Mouse (Mus musculus) cerebellum, adult 2 months (tissue): Measurements from ENCODE around the gene Mical1. TPM values are rescaled to one million over a fixed set of nuclear protein-coding genes. Genes with fewer than 3 reads are reported as not detected.

Experiments used
- DNase-seq, 2 experiments: peaks; one replicate each; pipeline ENCODE4 v3.0.0; 2021
- H3K27ac ChIP-seq: fragments of 200-500 bp; 2 replicates; pipeline ENCODE4 v1.5.1; 2012; ENCODE audit warnings: low read length, control low read depth, inconsistent platforms; ENCODE audit not compliant: insufficient read depth
- H3K27me3 ChIP-seq: fragments of 200-500 bp; 2 replicates; pipeline ENCODE4 v1.6.1; 2012; ENCODE audit warnings: inconsistent platforms, mild to moderate bottlenecking, low read length, moderate library complexity; ENCODE audit not compliant: control insufficient read depth, insufficient read depth
- H3K4me1 ChIP-seq: fragments of 200-500 bp; 2 replicates; pipeline ENCODE4 v1.6.1; 2011; ENCODE audit warnings: low read length; ENCODE audit not compliant: control insufficient read depth, insufficient read depth
- H3K4me3 ChIP-seq: fragments of 200-500 bp; replicated peaks from 2 replicates; pipeline ENCODE3; 2011; ENCODE audit warnings: mild to moderate bottlenecking, low read depth, low read length, control low read depth; ENCODE audit not compliant: insufficient read depth
- CTCF ChIP-seq: fragments of 200-500 bp; IDR thresholded peaks from 2 replicates; pipeline ENCODE4 v1.5.1; 2011; ENCODE audit warnings: low read depth, mild to moderate bottlenecking, control low read depth, low read length, moderate library complexity, borderline replicate concordance; ENCODE audit not compliant: insufficient read depth
- POLR2A ChIP-seq: fragments of 200-500 bp; IDR thresholded peaks from 2 replicates; pipeline ENCODE4 v1.6.1; 2011; ENCODE audit warnings: low read length, control low read depth, borderline replicate concordance; ENCODE audit not compliant: insufficient read depth
- WGBS: fragments of 180-500 bp; shearing (Covaris S2); methylation state at CpG from one replicate; pipeline ENCODE4 v1.1.7; 2018; 5-methylcytosine and 5-hydroxymethylcytosine counted together
- polyA plus RNA-seq: library from polyadenylated mRNA; depleted of rRNA; stranded (reverse); fragments of >200 nt; gene quantifications from 2 replicates; pipeline ENCODE4 v1.2.3, GENCODE M21; 2012

Mical1 gene
- polyA plus RNA-seq, 1 experiment: 11.3 TPM

DNA sequence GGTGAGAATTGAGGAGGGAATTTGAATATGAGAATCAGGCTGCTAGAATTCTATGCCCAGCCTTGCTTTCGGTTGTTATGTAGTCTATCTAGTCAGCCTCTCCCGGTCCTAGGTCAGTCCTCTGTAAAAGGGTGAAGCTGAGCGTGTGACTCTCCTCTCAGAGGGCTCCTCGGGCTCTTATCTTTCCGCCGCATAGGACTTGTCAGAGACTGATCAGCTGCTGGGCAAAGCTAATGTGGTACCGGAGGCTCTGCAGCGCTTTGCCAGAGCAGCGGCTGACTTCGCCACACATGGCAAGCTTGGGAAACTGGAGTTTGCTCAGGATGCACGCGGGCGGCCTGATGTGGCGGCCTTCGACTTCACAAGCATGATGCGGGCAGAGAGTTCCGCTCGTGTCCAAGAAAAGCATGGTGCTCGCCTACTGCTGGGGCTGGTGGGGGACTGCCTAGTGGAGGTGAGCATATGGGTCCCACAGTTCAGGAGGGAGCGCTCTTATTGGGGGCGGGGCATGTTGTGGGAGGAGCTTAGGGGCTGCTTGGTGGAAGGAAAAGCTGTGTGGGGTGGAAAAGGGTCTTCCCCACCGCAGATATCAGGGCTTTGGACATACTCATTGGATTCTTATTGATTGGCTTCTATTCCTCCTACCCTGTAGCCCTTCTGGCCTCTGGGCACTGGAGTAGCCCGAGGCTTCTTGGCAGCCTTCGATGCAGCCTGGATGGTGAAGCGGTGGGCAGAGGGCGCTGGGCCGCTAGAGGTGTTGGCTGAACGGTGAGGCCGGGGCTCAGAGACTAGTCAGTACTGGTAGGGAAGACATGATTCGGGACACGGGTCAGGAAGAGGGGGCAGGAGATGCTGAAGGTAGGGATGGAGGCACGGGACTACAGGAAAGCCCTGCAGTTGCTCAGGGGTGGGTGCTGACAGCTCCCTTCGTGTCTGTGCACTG is 5.1 kb downstream of the Mical1 start:
- Histone ChIP-seq H3K27me3 (no peaks in the 10 kb centered on the region), H3K27ac (no peak overlapping the region), H3K4me3 (no peak overlapping the region), H3K4me1 (peaks cover 11% of the 10 kb centered on the region)
- no peak for TF ChIP-seq CTCF
- TF ChIP-seq POLR2A: no peak
- WGBS: 52% methylated on average over 33 of the region's 33 CpGs
- no peak for DNase-seq

DNA sequence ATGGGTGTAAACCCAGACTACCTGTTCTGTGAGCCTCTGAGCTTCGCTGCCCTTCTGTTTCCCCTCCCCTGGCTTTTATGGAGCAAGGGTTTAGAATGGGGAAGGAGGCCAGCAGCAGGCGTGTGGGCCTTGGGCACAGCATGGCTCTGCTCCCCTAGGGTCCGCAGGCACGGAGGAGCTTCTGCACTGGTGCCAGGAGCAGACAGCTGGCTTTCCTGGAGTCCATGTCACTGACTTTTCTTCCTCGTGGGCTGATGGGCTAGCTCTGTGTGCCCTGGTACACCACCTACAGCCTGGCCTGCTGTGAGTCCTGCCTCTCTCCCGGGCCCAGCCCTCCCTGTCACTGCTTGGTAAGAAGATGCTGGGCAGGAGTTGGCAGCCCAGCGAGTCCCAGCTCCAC is 6.3 kb downstream of the Mical1 start:
- Histone ChIP-seq H3K27ac (no peak overlapping the region), H3K4me3 (no peak overlapping the region), H3K4me1 (peaks cover 18% of the 10 kb centered on the region), H3K27me3 (no peaks in the 10 kb centered on the region)
- DNase-seq: peak; percentile 39 to 44
- TF ChIP-seq POLR2A (no peak), CTCF (no peak)
- WGBS: 13% methylated on average over 7 of the region's 7 CpGs

DNA sequence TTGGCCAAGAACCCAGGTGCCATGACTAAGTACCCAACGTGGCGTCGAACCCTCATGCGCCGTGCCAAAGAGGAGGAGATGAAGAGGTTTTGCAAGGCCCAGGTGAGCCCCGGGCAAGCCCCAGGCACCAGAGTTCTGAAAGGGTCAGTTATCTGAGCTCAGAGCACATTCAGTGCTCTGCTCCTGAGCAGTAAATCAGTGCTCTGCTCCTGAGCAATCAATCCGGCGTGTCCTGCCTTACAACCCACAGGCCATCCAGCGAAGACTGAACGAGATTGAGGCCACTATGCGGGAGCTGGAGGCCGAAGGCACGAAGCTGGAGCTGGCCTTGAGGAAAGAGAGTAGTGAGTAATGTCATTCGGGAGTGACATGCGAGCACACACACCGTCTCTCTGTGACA is 9.7 kb downstream of the Mical1 start:
- TF ChIP-seq CTCF (no peak), POLR2A (no peak)
- no peak overlapping the region for H3K4me3 ChIP-seq
- WGBS: 91% methylated on average over 16 of the region's 16 CpGs
- DNase-seq: no peak
- H3K27me3 ChIP-seq: no peaks in the 10 kb centered on the region
- peaks cover 18% of the 10 kb centered on the region for H3K4me1 ChIP-seq
- H3K27ac ChIP-seq: no peak overlapping the region

DNA sequence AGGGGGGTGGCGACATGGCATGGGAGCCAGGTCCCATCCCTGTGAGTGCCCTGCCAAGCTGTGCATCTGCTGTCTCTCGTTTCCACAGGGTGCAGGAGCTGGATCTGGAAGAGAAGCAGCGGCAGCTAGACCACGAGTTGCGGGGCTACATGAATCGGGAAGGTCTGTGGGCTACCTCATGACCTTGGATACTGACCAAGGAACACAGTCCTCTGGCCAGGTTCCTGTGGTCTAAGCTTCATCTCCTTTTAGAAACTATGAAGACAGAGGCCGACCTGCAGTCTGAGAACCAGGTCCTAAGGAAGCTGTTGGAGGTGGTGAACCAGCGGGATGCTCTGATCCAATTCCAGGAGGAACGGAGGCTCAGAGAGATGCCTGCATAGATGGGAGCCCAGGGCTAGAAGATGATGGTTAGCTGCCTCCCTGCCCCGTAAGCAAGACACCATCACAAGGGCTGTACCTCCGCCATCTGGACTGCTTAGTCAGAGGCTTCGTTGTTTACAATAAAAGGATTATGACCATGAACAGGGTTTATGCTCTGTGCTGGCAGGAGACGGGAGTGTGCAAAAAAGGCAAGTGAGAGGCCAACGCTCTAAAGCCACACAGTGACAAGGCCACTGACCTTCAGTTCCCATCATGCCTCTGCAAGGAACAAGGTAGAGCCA is 10.5 kb downstream of the Mical1 start:
- Histone ChIP-seq H3K4me1 (peaks cover 18% of the 10 kb centered on the region), H3K4me3 (no peak overlapping the region), H3K27me3 (no peaks in the 10 kb centered on the region), H3K27ac (no peak overlapping the region)
- DNase-seq: peak in 1 of 2 experiments; percentile 31
- WGBS: 34% methylated on average over 14 of the region's 14 CpGs
- no peak for TF ChIP-seq POLR2A
- no peak for TF ChIP-seq CTCF

DNA sequence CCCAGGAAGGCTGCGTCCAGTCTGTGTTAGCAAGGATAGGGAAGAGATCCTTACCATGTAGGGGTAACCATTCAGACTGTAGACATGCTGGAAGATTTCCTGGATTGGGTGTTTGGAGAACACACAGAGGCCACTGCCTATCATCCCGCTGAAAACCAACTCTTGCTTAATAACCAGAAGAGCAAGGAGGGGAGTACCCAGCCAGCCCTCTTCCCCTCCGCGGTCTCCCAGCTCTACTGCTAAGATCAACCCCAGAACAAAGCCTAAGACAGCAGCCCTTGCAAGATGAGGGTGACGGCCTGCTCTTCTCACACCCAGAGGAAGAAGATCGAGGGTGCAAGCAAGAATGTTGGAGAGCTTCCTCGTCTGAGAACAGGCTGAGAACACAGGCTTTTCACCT is 12.8 kb downstream of the Mical1 start:
- DNase-seq: no peak
- WGBS: 52% methylated on average over 7 of the region's 7 CpGs
- H3K27me3 ChIP-seq: no peaks in the 10 kb centered on the region
- TF ChIP-seq POLR2A: no peak
- no peak for TF ChIP-seq CTCF
- H3K4me1 ChIP-seq: peaks cover 7% of the 10 kb centered on the region
- H3K27ac ChIP-seq: no peak overlapping the region
- no peak overlapping the region for H3K4me3 ChIP-seq

DNA sequence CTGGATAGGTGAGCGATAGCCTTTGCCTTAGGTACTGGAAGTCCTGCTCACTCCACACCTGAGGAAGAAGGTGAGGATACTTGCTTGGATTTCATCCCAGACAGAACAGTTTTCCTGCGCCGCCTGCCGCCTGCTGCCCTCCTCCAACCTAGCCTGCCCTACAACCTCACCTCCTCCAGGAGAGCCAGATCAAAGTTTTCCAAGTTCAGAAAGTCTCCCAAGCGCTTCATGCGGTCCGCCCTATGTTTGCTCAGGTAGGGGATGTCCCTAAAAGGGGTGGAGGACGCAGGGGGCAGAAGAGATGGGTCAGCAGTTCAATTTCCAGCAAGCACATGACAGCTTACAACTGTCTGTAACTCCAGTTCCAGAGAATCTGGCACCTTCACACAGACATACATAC is 13.2 kb downstream of the Mical1 start:
- TF ChIP-seq CTCF (no peak), POLR2A (no peak)
- no peak for DNase-seq
- Histone ChIP-seq H3K4me1 (peaks cover 7% of the 10 kb centered on the region), H3K4me3 (no peak overlapping the region), H3K27ac (no peak overlapping the region), H3K27me3 (no peaks in the 10 kb centered on the region)
- 57% methylated on average over 8 of the region's 8 CpGs for WGBS

DNA sequence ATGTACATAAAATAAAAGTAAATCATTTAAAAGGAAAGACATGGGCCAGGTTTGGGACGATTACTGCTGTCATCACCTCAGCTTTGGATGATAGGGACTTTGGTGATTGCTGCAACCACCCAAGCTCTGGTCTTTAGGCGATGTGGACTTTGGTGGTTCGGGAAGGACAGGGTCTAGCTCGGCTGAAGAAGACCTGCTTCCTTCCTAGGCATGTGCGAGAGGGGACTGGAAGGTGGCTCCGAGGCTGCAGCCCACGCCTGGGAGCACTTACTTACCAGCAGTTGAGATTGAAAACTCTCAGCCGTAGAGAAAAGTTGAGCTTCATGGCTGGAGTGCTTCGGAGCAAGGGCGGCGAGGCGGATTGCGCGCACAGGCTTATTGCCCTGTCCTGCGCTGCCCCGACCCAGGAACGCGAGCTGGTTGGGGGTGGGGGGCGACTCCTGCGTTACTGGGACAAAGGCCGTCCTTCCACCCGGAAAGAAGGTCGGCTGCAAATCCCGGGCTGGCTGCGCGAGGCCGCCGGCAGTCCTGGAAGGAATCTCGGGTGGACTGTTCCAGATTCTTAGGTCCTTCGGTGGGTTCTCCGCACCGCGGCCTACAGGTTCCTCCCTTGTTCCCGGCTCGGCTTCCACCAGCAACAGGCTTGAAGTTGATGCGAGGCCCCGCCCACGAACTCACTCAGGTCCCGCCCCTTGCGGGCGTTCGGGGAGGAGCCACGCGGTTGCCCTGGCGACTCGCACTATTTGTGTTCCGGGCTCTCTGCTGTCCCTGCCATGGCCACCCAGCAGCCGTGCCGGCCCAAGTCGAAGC is 13.8 kb downstream of the Mical1 start, which contains the start of the genes Smpd2 and Ppil6:
Gene Smpd2, minus strand, starts transcription at position 662 of the 810 bp plus-strand sequence.
Gene Ppil6, plus strand, starts transcription at position 732 of the 810 bp plus-strand sequence.
- 2% methylated on average over 50 of the region's 50 CpGs for WGBS
- no peak for TF ChIP-seq CTCF
- TF ChIP-seq POLR2A: no peak
- Histone ChIP-seq H3K27me3 (no peaks in the 10 kb centered on the region), H3K4me3 (peak within 1 kb of the TSS; percentile 77), H3K4me1 (peaks cover 7% of the 10 kb centered on the region), H3K27ac (peak within 1 kb of the TSS; percentile 20; the same call in 1 of the 2 replicates)
- DNase-seq: peak; percentile 91 to 93
